Mouse (Mus musculus): ENCODE results near the gene Ubash3b. TPM values are rescaled to one million over a fixed set of nuclear protein-coding genes. Genes with fewer than 3 reads are reported as not detected.
A peak's percentile ranks its signal among the peaks of the same experiment; 100 is the strongest.

Ubash3b gene
- polyA plus RNA-seq, 1 experiment from 2014 or later = 6.7 TPM

DNA sequence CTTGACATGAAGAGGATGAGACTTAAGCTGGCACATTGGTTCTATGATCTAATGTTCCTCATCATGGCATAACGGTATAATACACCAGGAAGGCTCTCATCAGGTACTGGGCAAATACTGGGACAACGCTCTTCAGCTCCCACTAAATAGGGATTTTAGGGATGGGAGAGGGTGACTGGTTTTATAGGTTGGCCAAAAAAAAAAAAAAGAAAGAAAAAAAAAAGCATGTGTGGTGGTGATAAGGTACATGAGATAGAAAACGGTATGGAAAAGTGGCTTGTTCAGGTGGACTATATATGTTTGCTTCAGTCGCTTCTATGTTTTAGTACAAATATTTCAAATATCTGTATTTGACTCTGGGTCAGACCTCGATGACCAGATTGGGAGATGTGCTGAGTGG is 86.0 kb downstream of the Ubash3b start:
- Histone ChIP-seq H3K4me3 (no peak overlapping the region), H3K36me3 (replicated peaks) (no peaks in the 10 kb centered on the region), H3K27ac (replicated peaks) (peak overlapping the region; percentile 66; the same call in 1 of the 2 replicates), H3K4me1 (peaks cover 58% of the 10 kb centered on the region), H3K9me3 (no peaks in the 10 kb centered on the region), H3K27me3 (replicated peaks; ENCODE audit: low read depth, poor library complexity, severe bottlenecking) (no peaks in the 10 kb centered on the region)
- DNase-seq (ENCODE audit: low spot score) = no peak
- 92% methylated on average over 5 of the region's 5 CpGs for WGBS

DNA sequence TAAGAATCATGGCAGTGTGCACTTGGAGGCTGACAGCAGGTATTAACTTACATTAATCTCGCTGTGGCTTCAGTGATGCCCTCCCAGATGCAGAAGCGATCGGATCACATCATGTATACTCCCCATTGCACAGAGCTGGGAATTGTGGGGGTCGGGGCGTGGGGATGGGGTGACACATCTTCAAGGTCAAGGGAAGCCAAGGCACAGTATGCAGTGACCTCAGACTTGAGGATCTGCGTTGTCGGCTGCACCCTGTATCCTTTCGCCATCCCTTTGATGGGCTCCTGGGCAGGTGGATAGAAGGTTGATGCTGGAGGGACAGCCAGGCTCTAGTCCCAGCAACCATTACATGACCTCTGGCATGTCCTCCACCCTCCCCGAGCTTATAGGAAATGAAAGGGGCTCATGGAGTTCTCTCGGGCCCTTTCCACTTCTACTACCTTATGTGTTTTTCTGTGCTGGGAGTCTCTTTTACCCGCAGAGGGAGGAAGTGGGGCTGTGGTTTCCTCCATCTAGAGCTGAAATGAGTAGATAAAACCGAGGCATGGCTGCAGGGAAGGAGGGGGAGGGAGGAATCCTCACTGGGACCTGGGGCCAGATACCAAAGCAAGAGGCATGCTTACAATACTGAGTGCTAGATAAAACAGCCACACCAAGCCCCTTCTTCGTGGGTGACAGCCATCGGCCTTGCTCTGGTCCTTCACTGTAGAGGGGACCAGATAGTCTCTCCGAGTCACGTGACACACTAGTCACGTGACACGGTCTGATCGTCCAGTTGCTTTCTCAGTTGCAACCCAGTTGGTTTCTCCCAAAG is 88.1 kb downstream of the Ubash3b start:
- Histone ChIP-seq H3K9me3 (no peaks in the 10 kb centered on the region), H3K27me3 (replicated peaks; ENCODE audit: low read depth, poor library complexity, severe bottlenecking) (0 out of 2 replicates have a peak, but pooled peaks cover 5% of the 10 kb centered on the region), H3K36me3 (replicated peaks) (no peaks in the 10 kb centered on the region), H3K27ac (replicated peaks) (no peak overlapping the region), H3K4me3 (no peak overlapping the region), H3K4me1 (peaks cover 39% of the 10 kb centered on the region)
- DNase-seq (ENCODE audit: low spot score) = no peak
- 87% methylated on average over 19 of the region's 19 CpGs for WGBS

DNA sequence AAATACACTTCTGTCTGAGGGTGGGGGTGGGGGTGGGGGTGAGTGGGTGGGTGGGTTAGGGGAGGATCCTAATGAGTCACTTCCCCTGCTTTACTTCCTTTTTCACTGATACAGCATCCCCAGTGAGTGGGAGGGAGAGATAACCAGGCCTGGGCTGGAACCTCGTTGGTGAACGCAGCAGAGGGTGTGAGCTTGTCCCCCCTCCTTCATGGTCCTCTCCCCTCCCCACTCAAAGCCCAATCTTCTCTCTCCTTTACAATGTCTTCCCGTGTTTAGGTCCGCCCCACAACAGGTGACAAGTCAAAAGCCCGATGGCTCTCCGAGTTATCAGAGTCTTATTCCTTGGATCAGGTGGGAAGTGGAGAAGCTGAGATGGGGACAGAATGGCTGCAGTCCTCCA is 88.7 kb downstream of the Ubash3b start:
- WGBS = 73% methylated on average over 6 of the region's 6 CpGs
- Histone ChIP-seq H3K36me3 (replicated peaks) (no peaks in the 10 kb centered on the region), H3K9me3 (no peaks in the 10 kb centered on the region), H3K27me3 (replicated peaks; ENCODE audit: low read depth, poor library complexity, severe bottlenecking) (0 out of 2 replicates have a peak, but pooled peaks cover 5% of the 10 kb centered on the region), H3K27ac (replicated peaks) (no peak overlapping the region), H3K4me3 (no peak overlapping the region), H3K4me1 (peaks cover 33% of the 10 kb centered on the region)
- no peak for DNase-seq (ENCODE audit: low spot score)

DNA sequence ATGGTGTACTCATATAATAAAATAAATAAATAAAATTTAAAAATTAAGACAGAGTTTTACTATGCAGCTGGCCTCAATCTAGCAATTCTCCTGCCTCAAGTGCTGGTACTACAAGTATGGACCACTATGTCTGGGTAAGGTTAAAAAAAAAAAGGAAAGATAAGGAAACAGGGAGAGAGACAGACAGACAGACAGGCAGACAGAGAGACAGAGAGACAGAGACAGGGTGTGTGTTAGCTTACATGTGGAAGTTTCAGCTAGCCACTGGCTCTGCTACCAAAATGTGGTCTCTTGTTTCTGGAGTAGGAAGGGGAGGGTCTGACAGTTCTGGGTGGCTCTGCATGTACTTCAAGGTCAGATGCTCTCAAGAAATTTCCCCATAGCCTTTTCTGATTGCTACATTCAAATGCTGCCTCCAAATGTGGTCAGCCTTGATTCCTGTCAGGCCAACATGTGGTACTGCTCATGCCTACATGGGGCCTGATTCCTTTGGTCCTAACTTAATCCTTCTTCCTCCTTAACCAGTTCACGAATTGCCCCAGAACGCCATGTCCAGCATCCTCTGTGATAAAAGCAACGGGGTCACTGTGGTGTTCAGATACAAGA is 89.5 kb downstream of the Ubash3b start:
- 77% methylated on average over 3 of the region's 3 CpGs for WGBS
- no peaks in the 10 kb centered on the region for H3K36me3 ChIP-seq (replicated peaks)
- H3K9me3 ChIP-seq = no peaks in the 10 kb centered on the region
- DNase-seq (ENCODE audit: low spot score) = no peak
- H3K4me1 ChIP-seq = peaks cover 27% of the 10 kb centered on the region
- H3K4me3 ChIP-seq = no peak overlapping the region
- H3K27ac ChIP-seq (replicated peaks) = no peak overlapping the region
- 0 out of 2 replicates have a peak, but pooled peaks cover 5% of the 10 kb centered on the region for H3K27me3 ChIP-seq (replicated peaks; ENCODE audit: low read depth, poor library complexity, severe bottlenecking)

DNA sequence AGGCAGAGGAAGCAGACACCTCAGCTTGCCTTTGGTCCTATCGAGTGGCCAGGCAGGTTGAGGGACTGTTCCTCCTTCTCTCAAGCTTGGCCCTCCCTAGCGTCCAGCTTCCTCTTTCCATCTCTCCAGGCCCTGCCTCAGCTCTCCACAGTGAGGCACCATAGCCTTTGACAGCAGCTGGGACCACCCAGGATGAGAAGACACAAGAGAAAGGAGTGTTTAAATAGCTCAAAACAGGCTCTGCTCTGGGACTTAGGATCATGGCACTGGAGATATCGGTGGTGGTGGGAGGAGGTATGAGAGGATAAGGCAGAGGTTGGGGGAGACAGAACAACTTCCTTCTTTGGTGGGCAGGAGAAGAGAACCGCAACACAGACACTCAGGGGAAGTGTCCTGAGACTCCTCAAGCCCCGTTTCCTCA is 90.7 kb downstream of the Ubash3b start:
- Histone ChIP-seq H3K4me3 (no peak overlapping the region), H3K36me3 (replicated peaks) (no peaks in the 10 kb centered on the region), H3K27ac (replicated peaks) (no peak overlapping the region), H3K4me1 (peaks cover 15% of the 10 kb centered on the region), H3K9me3 (no peaks in the 10 kb centered on the region), H3K27me3 (replicated peaks; ENCODE audit: low read depth, poor library complexity, severe bottlenecking) (0 out of 2 replicates have a peak, but pooled peaks cover 5% of the 10 kb centered on the region)
- no peak for DNase-seq (ENCODE audit: low spot score)
- 63% methylated on average over 5 of the region's 5 CpGs for WGBS

DNA sequence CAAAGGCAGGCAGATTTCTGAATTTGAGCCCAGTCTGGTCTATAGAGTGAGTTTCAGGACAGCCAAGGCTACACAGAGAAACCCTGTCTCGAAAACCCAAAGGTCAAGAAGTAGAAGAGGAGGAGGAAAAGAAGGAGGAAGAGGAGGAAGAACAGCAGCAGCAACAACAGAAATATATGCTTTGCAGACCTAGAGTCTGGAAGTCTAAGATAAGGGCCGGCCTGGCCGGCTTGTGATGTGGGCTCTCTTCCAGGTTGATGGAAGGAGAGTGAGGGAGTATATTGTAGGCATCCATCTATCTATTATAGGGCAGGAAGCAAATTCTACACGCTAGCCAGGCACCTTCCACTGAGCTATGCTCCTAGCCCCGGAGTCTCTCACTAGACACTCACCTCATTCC is 92.0 kb downstream of the Ubash3b start:
- no peaks in the 10 kb centered on the region for H3K9me3 ChIP-seq
- DNase-seq (ENCODE audit: low spot score) = no peak
- 87% methylated on average over 5 of the region's 5 CpGs for WGBS
- no peak overlapping the region for H3K27ac ChIP-seq (replicated peaks)
- H3K4me1 ChIP-seq = peaks cover 15% of the 10 kb centered on the region
- H3K27me3 ChIP-seq (replicated peaks; ENCODE audit: low read depth, poor library complexity, severe bottlenecking) = 0 out of 2 replicates have a peak, but pooled peaks cover 5% of the 10 kb centered on the region
- no peak overlapping the region for H3K4me3 ChIP-seq
- no peaks in the 10 kb centered on the region for H3K36me3 ChIP-seq (replicated peaks)

DNA sequence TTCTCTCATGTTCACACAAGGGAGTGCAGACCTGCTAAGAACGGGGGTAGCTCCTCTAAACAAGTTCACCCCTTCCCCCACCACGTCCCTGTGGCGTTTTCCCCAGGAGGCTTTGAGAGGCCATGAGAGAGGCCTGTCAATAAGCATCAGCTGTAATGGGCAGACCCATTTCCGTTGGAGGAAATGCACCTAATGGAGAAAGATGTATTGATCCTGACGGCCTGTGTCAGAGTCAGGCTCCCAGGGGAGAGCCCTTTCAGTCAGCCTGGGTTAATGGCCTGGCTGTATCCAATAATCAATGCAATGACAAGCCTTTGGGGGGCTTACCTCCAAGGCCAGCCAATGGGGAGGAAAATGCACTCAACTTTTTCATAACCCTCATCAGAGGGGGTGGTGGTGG is 100.1 kb downstream of the Ubash3b start:
- Histone ChIP-seq H3K9me3 (no peaks in the 10 kb centered on the region), H3K27me3 (replicated peaks; ENCODE audit: low read depth, poor library complexity, severe bottlenecking) (no peaks in the 10 kb centered on the region), H3K4me3 (no peak overlapping the region), H3K4me1 (peaks cover 29% of the 10 kb centered on the region), H3K27ac (replicated peaks) (peak overlapping the region; percentile 27; the same call in 1 of the 2 replicates), H3K36me3 (replicated peaks) (no peaks in the 10 kb centered on the region)
- DNase-seq (ENCODE audit: low spot score) = peak; percentile 22
- WGBS = 31% methylated on average over 5 of the region's 5 CpGs

DNA sequence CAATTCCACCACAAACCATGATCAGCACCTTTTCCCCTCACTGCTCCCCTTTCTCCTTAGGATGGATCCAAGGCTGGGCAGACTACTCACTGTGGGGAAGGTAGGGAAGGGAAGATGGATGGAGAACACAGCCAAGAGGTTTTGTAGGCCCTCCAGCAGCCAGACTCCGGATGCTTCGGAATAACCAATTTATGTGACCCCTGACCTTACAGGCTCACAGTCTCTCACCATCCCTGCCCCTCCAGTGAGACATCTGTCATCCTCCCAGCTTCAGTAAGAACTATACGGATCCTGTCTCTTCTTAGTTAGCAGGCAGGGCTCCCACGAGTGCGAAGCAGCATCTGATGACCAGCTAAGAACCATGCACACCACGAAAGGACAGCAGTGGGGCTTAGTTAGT is 100.9 kb downstream of the Ubash3b start:
- Histone ChIP-seq H3K27me3 (replicated peaks; ENCODE audit: low read depth, poor library complexity, severe bottlenecking) (no peaks in the 10 kb centered on the region), H3K36me3 (replicated peaks) (no peaks in the 10 kb centered on the region), H3K9me3 (no peaks in the 10 kb centered on the region), H3K4me3 (no peak overlapping the region), H3K27ac (replicated peaks) (0 out of 2 replicates have a peak overlapping the region, but pooled peaks have one; percentile 14), H3K4me1 (peaks cover 29% of the 10 kb centered on the region)
- no peak for DNase-seq (ENCODE audit: low spot score)
- WGBS = 60% methylated on average over 6 of the region's 6 CpGs

DNA sequence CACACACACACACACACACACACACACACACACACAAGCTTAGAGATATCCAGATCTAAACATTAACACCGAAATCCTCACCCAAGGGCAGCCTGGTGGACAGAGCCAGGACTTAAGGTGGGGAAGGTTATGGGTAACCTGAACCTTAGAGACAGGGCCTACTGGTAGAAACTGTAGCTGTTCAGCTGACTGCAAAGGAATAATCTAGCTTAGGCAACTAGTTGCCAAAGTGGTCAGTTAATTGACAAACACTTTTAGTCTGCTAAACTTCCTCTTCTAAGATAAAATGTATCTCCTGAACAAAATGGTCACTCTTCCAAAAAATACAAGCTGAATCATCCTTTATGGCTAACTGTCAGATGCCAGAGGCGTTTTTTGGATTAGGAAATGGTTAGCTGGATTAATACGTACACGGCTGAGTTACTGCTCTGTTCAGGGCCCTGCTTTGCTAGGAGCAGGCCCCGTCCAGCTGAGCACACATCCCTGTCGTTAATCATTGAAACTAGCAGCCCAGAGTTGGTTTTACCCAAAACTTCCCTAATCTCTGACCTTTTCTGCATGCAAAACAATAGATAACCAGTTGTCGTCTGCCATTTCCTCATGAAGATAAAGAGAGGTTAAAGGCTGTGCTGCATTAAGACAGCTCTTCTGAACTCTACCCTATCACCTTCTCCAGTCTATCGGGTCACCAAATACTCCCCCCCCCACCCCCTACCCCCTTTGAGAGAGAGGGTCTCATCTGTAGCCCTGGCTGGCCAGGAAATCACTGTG is 102.5 kb downstream of the Ubash3b start:
- DNase-seq (ENCODE audit: low spot score) = no peak
- Histone ChIP-seq H3K27ac (replicated peaks) (no peak overlapping the region), H3K9me3 (no peaks in the 10 kb centered on the region), H3K4me3 (no peak overlapping the region), H3K4me1 (peaks cover 26% of the 10 kb centered on the region), H3K36me3 (replicated peaks) (no peaks in the 10 kb centered on the region), H3K27me3 (replicated peaks; ENCODE audit: low read depth, poor library complexity, severe bottlenecking) (no peaks in the 10 kb centered on the region)
- 74% methylated on average over 8 of the region's 8 CpGs for WGBS

DNA sequence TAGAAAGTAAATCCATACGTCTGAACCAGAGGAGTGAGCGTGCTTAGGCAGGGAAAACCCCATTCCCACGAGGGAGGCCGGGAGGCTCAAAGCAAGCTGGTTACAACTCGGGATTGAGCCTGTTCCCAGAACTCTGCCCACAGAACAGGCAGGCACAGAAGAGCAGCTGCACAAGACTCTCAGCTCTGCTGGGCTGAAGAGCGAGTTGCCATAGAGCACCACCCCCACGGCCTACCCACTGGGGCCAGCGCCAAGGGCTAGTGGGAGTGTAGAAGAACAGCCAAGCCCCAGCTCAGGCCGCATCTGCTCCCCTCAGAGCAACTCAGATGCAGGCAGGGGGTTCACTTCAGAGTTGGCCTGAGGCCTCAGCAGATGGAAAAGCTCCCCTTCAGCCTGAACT is 107.3 kb downstream of the Ubash3b start:
- no peaks in the 10 kb centered on the region for H3K9me3 ChIP-seq
- peaks cover 7% of the 10 kb centered on the region; the same call in 1 of the 2 replicates for H3K4me1 ChIP-seq
- no peak overlapping the region for H3K4me3 ChIP-seq
- no peak for DNase-seq (ENCODE audit: low spot score)
- H3K27me3 ChIP-seq (replicated peaks; ENCODE audit: low read depth, poor library complexity, severe bottlenecking) = no peaks in the 10 kb centered on the region
- no peak overlapping the region for H3K27ac ChIP-seq (replicated peaks)
- H3K36me3 ChIP-seq (replicated peaks) = no peaks in the 10 kb centered on the region
- WGBS = 88% methylated on average over 9 of the region's 9 CpGs

DNA sequence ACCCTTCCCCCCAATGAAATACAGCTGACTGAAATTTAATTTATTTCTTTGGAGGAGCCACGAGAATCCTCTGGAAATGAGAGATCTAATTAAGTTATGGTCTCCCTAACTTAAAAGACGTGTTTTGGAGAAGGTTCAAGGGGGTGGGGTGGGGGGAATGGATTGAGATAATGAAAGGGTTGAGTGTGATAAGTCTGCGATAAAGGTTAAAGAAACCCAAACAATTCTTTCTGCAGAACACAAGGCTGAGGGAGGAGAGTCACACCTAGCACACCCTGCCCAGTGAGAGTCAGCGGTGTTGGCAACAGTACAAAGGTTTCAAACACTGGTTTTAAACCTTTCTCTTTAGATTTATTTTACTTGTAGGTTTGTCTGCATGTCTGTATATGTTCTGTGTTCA is 108.0 kb downstream of the Ubash3b start:
- WGBS = 68% methylated on average over 4 of the region's 4 CpGs

DNA sequence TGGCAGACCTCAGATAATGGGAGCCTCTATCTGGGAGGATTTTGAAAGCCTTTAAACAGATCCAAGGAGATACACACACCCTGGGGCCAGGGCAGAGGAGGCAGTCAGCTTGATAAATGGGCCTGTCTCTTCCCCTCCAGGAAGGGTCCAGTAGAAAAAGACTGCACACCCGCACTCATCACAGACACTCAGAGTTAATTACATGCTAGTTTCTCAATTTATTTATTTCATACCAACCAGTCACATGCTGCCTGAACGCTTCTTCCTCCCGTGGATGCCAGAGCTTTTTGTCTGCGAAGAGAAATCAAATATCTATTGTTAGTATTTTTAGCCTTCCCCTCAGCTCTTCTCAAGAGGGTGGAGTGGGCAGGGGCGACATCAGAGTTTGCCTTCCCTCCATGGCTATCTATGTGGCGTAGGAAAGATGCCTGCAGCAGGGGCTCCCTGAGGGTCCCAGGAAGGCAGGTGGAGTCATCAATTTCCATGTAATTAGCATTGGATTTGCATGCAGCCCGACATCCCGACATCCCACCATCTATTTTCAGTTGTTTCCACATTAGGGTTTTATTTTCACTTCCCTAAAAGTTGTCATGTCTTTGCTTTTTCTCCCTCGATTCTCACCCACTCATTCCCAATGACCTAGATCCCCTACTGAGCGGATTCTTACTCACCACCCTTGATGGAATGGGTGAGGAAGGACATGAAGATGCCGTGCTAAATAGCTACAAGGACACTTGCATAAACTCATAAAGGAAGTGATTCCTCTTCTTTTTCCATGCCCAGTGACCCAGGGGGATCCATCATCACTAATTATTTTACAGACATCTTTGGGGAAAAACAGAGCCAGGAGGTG is 110.2 kb downstream of the Ubash3b start:
- WGBS = 71% methylated on average over 11 of the region's 11 CpGs
- Histone ChIP-seq H3K27ac (replicated peaks) (no peak overlapping the region), H3K9me3 (no peaks in the 10 kb centered on the region), H3K4me3 (no peak overlapping the region), H3K27me3 (replicated peaks; ENCODE audit: low read depth, poor library complexity, severe bottlenecking) (no peaks in the 10 kb centered on the region), H3K4me1 (peaks cover 7% of the 10 kb centered on the region; the same call in 1 of the 2 replicates), H3K36me3 (replicated peaks) (no peaks in the 10 kb centered on the region)
- no peak for DNase-seq (ENCODE audit: low spot score)

More for the DNA sequence above, 108.0 kb downstream of the Ubash3b start:
- Histone ChIP-seq H3K4me1 (peaks cover 7% of the 10 kb centered on the region; the same call in 1 of the 2 replicates), H3K27me3 (replicated peaks; ENCODE audit: low read depth, poor library complexity, severe bottlenecking) (no peaks in the 10 kb centered on the region), H3K9me3 (no peaks in the 10 kb centered on the region), H3K4me3 (no peak overlapping the region), H3K36me3 (replicated peaks) (no peaks in the 10 kb centered on the region), H3K27ac (replicated peaks) (no peak overlapping the region)
- DNase-seq (ENCODE audit: low spot score) = no peak
